28 mouse cellular contexts compared by ENCODE assay signal in genomic region chr9:23150874-23151273, GRCm38 (mm10).
DNase-seq lines count a peak whose midpoint lies in the region; ATAC-seq and TF ChIP-seq lines count a peak whose summit lies in the region.
"Had no signal": no experiment of that assay in that cellular context is flagged by ENCODE, and none has a peak within 500 bp of the region (broad histone marks: within the 10 kb centered on the region; RNA-seq: fewer than 3 reads in every experiment).

No protein-coding gene starts in this region.

- no peak overlapping the region for H3K9ac ChIP-seq in embryonic facial prominence, embryonic 14.5 days (ENCODE audit: low read depth, low read length)
- H3K9ac ChIP-seq in intestine, embryonic 15.5 days = no peak overlapping the region
- no peak overlapping the region for H3K9ac ChIP-seq in intestine, embryonic 16.5 days (ENCODE audit: low read depth, low read length)
- H3K9ac ChIP-seq in kidney, embryonic 15.5 days = no peak overlapping the region
- H3K9ac ChIP-seq in kidney, postnatal 0 days (ENCODE audit: low read depth, low read length) = no peak overlapping the region
- H3K9ac ChIP-seq: embryonic facial prominence, embryonic 13.5 days; forebrain, embryonic 12.5 days had no signal

- no peak overlapping the region for H3K27ac ChIP-seq in embryonic facial prominence, embryonic 14.5 days (replicated peaks; ENCODE audit: low read depth, low read length)
- no peak overlapping the region for H3K27ac ChIP-seq in embryonic facial prominence, embryonic 10.5 days (replicated peaks)
- H3K27ac ChIP-seq in intestine, embryonic 15.5 days = no peak overlapping the region
- H3K27ac ChIP-seq in intestine, embryonic 16.5 days (ENCODE audit: low read length) = no peak overlapping the region
- H3K27ac ChIP-seq in kidney, embryonic 15.5 days = no peak overlapping the region
- H3K27ac ChIP-seq in kidney, postnatal 0 days = no peak overlapping the region
- H3K27ac ChIP-seq: embryonic facial prominence, embryonic 13.5 days; forebrain, embryonic 10.5 days; forebrain, embryonic 12.5 days had no signal

- no peak overlapping the region for H3K4me2 ChIP-seq in embryonic facial prominence, embryonic 14.5 days (ENCODE audit: low read depth, low read length)
- H3K4me2 ChIP-seq in intestine, embryonic 15.5 days (replicated peaks) = no peak overlapping the region
- H3K4me2 ChIP-seq in intestine, embryonic 16.5 days (ENCODE audit: low read depth, low read length) = no peak overlapping the region
- H3K4me2 ChIP-seq in kidney, embryonic 15.5 days = no peak overlapping the region
- no peak overlapping the region for H3K4me2 ChIP-seq in kidney, postnatal 0 days (ENCODE audit: low read length)
- H3K4me2 ChIP-seq: embryonic facial prominence, embryonic 13.5 days; forebrain, embryonic 12.5 days had no signal

- 48% methylated on average over 3 of the region's 3 CpGs for WGBS in embryonic facial prominence, embryonic 14.5 days
- WGBS in embryonic facial prominence, embryonic 10.5 days = 68% methylated on average over 3 of the region's 3 CpGs
- 46% methylated on average over 3 of the region's 3 CpGs for WGBS in intestine, embryonic 15.5 days
- WGBS in intestine, embryonic 16.5 days = 37% methylated on average over 3 of the region's 3 CpGs
- 39% methylated on average over 3 of the region's 3 CpGs for WGBS in kidney, embryonic 15.5 days
- 34% methylated on average over 3 of the region's 3 CpGs for WGBS in kidney, postnatal 0 days

- DNase-seq in embryonic facial prominence, embryonic 14.5 days (ENCODE audit: low spot score) = no peak
- no peak for DNase-seq in embryonic facial prominence, embryonic 10.5 days (ENCODE audit: low spot score)
- no peak for DNase-seq in kidney, postnatal 25 days
- peak; percentile 73 for DNase-seq in kidney, postnatal 0 days (ENCODE audit: low spot score)
- no peak for DNase-seq in kidney, postnatal 10 days
- DNase-seq: adrenal gland, adult 8-10 months; adrenal gland, postnatal 14 days; adrenal gland, postnatal 36 days; B cell, adult 2 months; cerebellum, adult 11-12 months; cerebellum, adult 2 months; cerebellum, adult 9-10 months; cerebellum, postnatal 10 days; cerebellum, postnatal 25 days had no signal

- H3K36me3 ChIP-seq in embryonic facial prominence, embryonic 14.5 days (ENCODE audit: control insufficient read depth, insufficient read depth, low read length) = no peaks in the 10 kb centered on the region
- no peaks in the 10 kb centered on the region for H3K36me3 ChIP-seq in embryonic facial prominence, embryonic 10.5 days (replicated peaks)
- H3K36me3 ChIP-seq in intestine, embryonic 15.5 days = no peaks in the 10 kb centered on the region
- H3K36me3 ChIP-seq in intestine, embryonic 16.5 days (ENCODE audit: control insufficient read depth, insufficient read depth, low read length) = no peaks in the 10 kb centered on the region
- H3K36me3 ChIP-seq in kidney, embryonic 15.5 days = no peaks in the 10 kb centered on the region
- H3K36me3 ChIP-seq in kidney, postnatal 0 days (ENCODE audit: insufficient read depth, low read length) = no peaks in the 10 kb centered on the region
- H3K36me3 ChIP-seq: embryonic facial prominence, embryonic 13.5 days; forebrain, embryonic 10.5 days; forebrain, embryonic 12.5 days; G1E had no signal

- no peak overlapping the region for H3K4me3 ChIP-seq in embryonic facial prominence, embryonic 14.5 days (ENCODE audit: low read depth, low read length)
- H3K4me3 ChIP-seq in embryonic facial prominence, embryonic 10.5 days = no peak overlapping the region
- no peak overlapping the region for H3K4me3 ChIP-seq in intestine, embryonic 15.5 days (replicated peaks)
- H3K4me3 ChIP-seq in intestine, embryonic 16.5 days (ENCODE audit: low read length) = no peak overlapping the region
- no peak overlapping the region for H3K4me3 ChIP-seq in kidney, embryonic 15.5 days (replicated peaks)
- no peak overlapping the region for H3K4me3 ChIP-seq in kidney, postnatal 0 days (replicated peaks; ENCODE audit: low read depth, low read length)
- H3K4me3 ChIP-seq: embryonic facial prominence, embryonic 13.5 days; erythroblast, embryonic 14.5 days; forebrain, embryonic 10.5 days; forebrain, embryonic 12.5 days had no signal

- TF ChIP-seq CTCF in kidney, postnatal 0 days (IDR thresholded peaks at IDR 0.05; ENCODE audit: low read depth) = no peak

- no peaks in the 10 kb centered on the region for H3K27me3 ChIP-seq in embryonic facial prominence, embryonic 14.5 days (replicated peaks; ENCODE audit: control insufficient read depth, insufficient read depth, low read length)
- no peaks in the 10 kb centered on the region for H3K27me3 ChIP-seq in embryonic facial prominence, embryonic 10.5 days (replicated peaks; ENCODE audit: low read depth, poor library complexity, severe bottlenecking)
- no peaks in the 10 kb centered on the region for H3K27me3 ChIP-seq in intestine, embryonic 15.5 days (replicated peaks)
- H3K27me3 ChIP-seq in intestine, embryonic 16.5 days (replicated peaks; ENCODE audit: control insufficient read depth, insufficient read depth, low read length) = no peaks in the 10 kb centered on the region
- no peaks in the 10 kb centered on the region; the same call in 1 of the 2 replicates for H3K27me3 ChIP-seq in kidney, embryonic 15.5 days
- H3K27me3 ChIP-seq in kidney, postnatal 0 days (ENCODE audit: insufficient read depth, low read length) = no peaks in the 10 kb centered on the region
- H3K27me3 ChIP-seq: CH12.LX; embryonic facial prominence, embryonic 13.5 days; forebrain, embryonic 12.5 days; Patski had no signal

- 0 out of 2 replicates have a peak, but pooled peaks have one; percentile 18 for ATAC-seq in embryonic facial prominence, embryonic 14.5 days (ENCODE audit: low read depth)
- peak; percentile 35; the same call in 1 of the 2 replicates for ATAC-seq in intestine, embryonic 15.5 days
- no peak for ATAC-seq in intestine, embryonic 16.5 days
- peak; percentile 56; the same call in 1 of the 2 replicates for ATAC-seq in kidney, embryonic 15.5 days (replicated peaks; ENCODE audit: low FRiP score)
- peak; percentile 29; the same call in 1 of the 2 replicates for ATAC-seq in kidney, postnatal 0 days (replicated peaks; ENCODE audit: low FRiP score, low read depth)
- ATAC-seq: activated CD4-positive, CD25-positive, alpha-beta regulatory T cell, adult 4 months; CD4-positive, CD25-positive, alpha-beta regulatory T cell, adult 4 months; forebrain, embryonic 14.5 days; forebrain, embryonic 16.5 days; Patski had no signal

- no peaks in the 10 kb centered on the region for H3K9me3 ChIP-seq in embryonic facial prominence, embryonic 14.5 days (ENCODE audit: control insufficient read depth, low read length)
- H3K9me3 ChIP-seq in embryonic facial prominence, embryonic 10.5 days = no peaks in the 10 kb centered on the region
- H3K9me3 ChIP-seq in intestine, embryonic 15.5 days = no peaks in the 10 kb centered on the region
- H3K9me3 ChIP-seq in intestine, embryonic 16.5 days (ENCODE audit: control insufficient read depth, low read length) = no peaks in the 10 kb centered on the region
- no peaks in the 10 kb centered on the region for H3K9me3 ChIP-seq in kidney, embryonic 15.5 days (replicated peaks)
- H3K9me3 ChIP-seq in kidney, postnatal 0 days (replicated peaks; ENCODE audit: low read length) = no peaks in the 10 kb centered on the region
- H3K9me3 ChIP-seq: embryonic facial prominence, embryonic 13.5 days; forebrain, embryonic 10.5 days; forebrain, embryonic 12.5 days; G1E had no signal

- no peaks in the 10 kb centered on the region for H3K4me1 ChIP-seq in embryonic facial prominence, embryonic 14.5 days (ENCODE audit: control insufficient read depth, insufficient read depth, low read length)
- no peaks in the 10 kb centered on the region for H3K4me1 ChIP-seq in embryonic facial prominence, embryonic 10.5 days
- H3K4me1 ChIP-seq in intestine, embryonic 15.5 days (replicated peaks) = no peaks in the 10 kb centered on the region
- H3K4me1 ChIP-seq in intestine, embryonic 16.5 days (ENCODE audit: control insufficient read depth, insufficient read depth, low read length) = 0 out of 2 replicates have a peak, but pooled peaks cover 6% of the 10 kb centered on the region
- 0 out of 2 replicates have a peak, but pooled peaks cover 3% of the 10 kb centered on the region for H3K4me1 ChIP-seq in kidney, embryonic 15.5 days
- H3K4me1 ChIP-seq in kidney, postnatal 0 days (replicated peaks; ENCODE audit: insufficient read depth, low read length) = no peaks in the 10 kb centered on the region
- H3K4me1 ChIP-seq: forebrain, embryonic 10.5 days; forebrain, embryonic 12.5 days had no signal
